Mouse (Mus musculus): ENCODE measurements around the gene Chpt1.
"Not testable (repeated sequence)": the region's sequence is repeated elsewhere in the genome, so short reads cannot be mapped to it uniquely, and the experiment has no call there.

Gene Chpt1

DNA sequence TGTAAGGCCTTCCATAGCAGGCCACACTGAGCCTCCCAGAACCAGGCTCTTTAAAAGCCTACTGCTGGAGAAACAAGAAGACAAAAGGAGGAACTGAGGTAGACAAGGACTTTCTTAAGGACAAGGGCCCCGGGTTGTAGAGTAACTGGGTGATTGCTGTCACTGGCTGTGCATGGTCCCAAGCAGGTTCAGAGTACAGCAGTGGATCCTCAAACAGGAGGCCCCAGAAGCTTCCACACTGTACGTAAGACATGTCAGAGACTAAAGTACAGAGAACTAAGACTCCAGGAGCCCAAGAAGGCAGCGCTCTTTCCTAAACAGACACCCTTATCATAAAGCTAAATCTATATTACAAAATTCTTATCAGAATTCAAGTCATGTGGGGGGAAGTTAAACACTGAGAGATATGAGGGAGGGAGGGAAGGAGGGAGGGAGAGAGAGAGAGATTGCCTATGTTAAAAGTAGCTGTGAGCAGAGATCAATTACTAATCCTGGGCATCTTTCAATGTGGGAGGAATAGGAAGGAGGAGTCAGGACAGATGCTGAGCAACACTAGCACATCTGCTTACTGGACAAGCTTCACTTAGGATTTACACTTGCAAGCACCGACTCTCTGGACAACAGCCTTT, 8.8 kb downstream of the Chpt1 start:
- DNase-seq (ENCODE audit: low spot score), result no peak

DNA sequence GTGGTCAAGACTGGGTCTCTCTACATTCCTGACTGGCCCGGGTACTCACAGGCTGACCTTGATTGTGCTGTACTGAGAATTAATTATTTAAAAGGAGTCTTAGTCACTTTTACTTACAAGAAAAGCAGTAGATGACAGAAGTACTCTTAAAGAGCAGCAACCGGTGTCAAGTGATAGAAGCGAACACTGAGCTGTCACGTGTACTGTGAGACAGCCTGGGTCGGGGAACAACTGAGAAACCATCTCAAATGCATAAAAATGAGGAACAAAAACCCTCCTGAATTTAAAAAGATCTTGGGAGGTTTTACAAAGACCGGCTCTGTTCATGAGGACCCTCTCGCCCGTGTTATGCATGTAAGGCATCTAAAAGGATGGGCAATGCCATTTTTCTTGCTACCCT, 11.2 kb downstream of the Chpt1 start:
- no peak for DNase-seq (ENCODE audit: low spot score)

DNA sequence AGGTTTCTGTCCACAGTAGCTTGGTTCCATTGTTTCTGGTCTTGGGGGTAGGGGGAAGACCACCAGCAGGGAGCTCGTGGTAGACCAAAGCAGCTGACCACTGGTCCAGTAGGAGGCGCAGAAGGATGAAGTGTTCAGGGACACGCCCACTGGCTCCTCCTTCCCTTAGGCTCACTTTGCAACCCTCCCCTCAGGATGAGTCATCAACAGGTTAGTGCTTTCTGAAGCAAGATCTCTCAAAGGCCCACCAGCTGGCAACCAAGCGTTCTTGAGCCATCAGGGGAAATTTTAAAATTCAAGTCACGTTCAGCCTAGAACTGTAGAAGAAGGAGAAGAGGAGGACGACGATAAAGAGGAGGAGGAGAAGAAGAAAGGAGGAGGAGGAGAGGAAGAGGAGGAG, 12.2 kb downstream of the Chpt1 start:
- no peak for DNase-seq (ENCODE audit: low spot score)

DNA sequence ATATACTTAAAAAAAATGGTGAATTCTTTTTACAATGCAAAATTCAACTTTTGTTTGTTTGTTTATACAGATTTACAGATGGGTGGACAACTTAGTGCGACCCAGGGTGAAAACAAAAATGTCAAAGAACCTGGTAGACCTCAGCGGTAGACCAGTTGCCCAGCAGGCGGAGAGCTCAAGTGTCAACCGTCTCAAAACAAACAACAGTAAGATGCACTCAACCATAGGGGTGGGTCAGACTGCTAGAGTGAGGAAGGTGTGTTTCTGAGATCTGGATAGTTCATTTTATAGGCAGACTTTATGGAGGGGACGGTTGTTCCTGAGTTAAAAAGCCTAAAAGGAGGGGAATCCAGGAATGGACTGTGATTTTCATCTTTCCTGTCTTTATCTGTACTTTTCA, 15.2 kb downstream of the Chpt1 start:
- DNase-seq (ENCODE audit: low spot score), result no peak

DNA sequence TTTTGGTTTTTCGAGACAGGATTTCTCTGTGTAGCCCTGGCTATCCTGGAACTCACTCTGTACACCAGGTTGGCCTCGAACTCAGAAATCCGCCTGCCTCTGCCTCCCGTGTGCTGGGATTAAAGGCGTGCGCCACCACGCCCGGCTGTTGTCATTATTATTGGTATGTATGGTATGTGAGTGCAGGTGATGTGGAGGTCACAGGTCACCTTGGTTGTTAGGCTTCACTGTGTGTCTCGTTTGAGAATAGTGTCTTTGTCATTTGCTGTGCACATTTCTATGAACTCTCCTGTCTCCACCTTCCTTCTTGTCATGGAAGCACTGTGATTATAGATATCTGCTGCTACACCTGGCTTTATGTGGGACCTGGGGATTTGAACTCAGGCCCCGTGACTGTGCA, 21.0 kb downstream of the Chpt1 start:
- not testable (repeated sequence) for DNase-seq (ENCODE audit: low spot score)

DNA sequence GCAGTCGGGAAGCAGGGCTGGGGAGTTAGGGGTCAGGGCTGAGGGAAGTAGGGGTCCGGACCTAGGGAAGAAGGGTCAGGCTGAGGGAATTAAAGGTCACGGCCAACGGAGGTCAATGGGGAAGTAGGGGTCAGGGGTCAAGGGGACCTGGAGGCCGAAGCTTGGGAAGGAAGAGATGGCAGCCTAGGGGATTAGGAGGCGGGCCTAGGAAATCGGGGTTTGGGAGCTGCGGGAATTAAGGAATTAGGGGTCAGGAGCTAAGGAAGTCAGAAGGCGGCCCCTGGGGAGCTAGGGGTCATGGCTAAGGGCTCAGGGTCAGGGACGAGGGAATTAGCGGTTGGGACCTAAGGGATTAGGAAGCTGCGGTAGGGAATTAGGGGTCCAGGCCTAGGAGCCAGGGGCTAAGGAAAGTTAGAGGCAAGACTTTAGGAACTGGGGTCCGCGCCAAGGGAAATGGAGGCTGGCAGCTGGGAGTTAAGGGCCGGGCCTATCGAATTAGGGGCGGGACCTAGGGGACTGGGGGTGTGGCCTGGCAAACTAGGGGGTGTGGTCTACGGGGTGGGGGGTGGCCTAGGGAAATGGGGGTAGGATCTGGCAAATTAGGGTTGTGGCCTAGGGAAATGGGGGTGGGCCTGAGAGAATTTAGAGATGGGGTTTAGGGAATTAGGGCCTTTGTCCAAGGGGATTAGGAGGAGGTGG, 43.6 kb downstream of the Chpt1 start:
- DNase-seq (ENCODE audit: low spot score), result peak; percentile 77

DNA sequence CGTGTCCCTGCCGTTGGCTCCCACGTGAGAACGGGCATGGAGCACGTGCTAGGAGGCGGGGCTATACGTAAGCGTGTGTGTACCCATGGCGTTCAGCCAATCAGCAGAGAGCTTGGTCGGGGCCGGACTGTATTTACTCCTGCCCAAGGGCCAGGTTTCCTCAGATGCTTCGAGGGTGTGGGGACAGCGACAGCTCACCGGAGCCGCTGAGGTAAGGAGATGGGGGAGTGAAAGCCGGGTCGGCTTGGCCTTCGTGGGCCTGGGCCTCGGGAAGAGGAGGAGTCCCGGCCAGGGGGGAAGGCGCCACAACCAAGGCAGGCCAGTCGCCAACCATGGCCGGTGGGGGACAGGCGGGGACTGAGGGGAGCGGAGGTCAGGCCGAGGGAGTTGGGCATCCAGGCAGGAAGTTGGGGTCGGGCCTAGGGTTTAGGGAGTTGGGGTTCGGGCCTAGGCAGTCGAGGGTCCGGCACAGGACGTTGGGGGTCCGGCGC, 44.3 kb downstream of the Chpt1 start, which contains the start of gene Sycp3:
Gene Sycp3, plus strand, starts transcription at position 68 of the 491 bp plus-strand sequence.
- peak; percentile 97 for DNase-seq (ENCODE audit: low spot score)

DNA sequence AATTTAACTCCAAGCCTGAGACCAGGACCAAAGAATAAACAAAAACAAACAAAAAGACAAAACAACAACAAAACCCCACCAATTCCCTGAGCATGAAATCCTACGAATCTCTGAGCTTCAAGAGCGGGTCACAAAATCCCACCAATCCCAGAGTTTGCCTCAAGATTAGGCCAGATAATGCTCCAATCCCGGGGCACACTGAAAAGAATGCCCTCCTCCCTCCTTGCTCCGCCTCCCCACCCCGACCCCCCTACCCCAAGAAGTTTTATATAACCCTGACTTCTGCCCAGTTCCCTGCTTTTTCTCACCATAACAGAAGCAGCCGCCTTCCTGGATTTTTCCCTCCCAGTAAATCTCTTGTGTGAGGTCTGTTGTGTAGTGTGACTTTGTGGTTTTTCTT, 46.1 kb downstream of the Chpt1 start:
- DNase-seq (ENCODE audit: low spot score), result no peak

DNA sequence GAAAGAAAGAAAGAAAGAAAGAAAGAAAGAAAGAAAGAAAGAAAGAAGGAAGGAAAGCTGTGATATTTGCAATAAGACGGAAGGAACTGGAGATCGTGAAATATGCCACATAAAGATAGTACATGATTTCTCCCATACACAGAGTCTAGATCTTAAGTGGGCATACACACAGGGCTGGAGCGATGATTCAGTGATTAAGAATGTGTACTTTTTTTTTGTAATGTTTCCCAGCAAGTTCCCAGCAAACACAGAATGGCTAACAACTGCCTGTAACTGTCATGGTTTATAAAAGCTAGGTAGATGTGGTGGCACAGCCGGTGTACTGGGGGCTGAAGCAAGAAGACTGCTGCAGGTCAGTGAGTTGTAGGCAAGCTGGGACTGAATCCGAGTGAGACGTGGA, 51.9 kb downstream of the Chpt1 start:
- no peak for DNase-seq (ENCODE audit: low spot score)

DNA sequence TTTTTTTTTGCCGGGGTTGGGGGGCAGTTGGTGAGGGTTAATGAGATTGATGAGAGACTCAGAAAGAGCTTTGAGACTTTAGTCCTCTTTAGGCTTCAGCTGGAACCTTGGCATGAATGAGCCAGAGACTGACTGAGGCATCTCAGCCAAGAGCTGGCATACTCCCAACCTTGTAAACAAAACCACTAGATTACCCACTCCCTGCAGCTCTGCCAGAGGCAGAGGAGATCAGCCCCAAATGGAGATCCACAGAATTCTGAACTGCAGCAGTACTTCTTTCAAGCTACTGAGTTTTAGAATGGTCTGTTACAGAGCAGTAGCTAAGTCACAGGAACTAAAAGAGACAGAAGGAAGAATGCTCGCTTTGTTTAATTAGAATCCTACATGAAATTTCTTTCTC, 52.7 kb downstream of the Chpt1 start:
- no peak for DNase-seq (ENCODE audit: low spot score)

DNA sequence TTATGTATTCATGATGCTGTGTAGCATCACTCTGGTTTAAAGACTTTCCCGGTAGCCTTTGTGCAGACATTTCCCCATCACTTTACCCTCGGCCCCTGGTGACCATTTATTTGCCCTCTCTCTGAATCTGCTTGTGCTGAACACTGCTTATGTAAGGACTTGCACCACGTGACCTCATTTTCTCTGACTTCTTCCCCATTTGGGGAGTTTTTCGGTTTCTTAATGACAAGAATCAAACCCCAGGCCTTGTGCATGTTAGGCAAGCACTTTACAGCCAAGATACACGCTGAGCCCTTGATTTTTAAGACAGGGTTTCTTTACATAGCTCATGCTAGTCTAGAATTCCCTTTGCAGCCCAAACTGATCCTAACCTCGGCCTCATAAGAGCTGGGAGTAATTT, 62.6 kb downstream of the Chpt1 start:
- DNase-seq (ENCODE audit: low spot score), result no peak

DNA sequence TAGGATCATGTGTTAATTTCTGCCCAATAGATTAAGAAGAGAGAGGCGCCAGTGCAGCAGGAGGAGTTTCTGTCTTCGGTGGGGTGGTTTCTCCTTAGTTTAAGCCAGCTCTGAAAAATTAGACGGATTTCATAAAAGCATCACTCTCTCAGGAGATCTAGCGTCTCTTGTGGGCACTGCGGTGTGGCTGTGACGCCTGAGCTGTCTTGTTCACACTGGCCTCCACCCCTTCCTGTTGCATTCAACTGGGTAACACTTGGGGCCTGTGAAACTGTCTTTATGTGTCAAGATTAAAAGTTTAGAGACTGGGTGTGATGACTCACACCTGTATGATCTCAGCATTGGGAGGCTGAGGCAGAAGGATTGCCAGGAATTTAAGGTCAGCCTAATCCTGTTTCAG, 75.9 kb downstream of the Chpt1 start:
- DNase-seq (ENCODE audit: low spot score), result no peak

DNA sequence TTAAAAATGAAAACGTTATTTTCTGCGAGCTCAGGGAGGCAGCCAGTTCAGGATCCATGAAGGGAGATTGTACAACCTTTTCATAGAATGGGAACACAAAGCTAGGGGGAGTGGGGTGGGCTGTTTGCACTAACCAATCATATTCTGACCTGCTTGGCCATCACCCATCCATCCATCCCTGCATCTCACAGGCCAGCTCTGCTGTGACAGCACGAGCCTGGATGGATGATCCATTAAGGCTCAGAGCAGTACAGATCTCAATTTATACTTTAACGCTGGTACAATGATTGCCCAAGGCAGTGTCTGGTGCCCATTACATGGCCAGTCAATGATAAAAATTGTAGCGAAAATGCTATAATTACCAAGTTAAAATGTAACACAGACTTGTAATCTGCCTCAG, 77.0 kb downstream of the Chpt1 start:
- no peak for DNase-seq (ENCODE audit: low spot score)

DNA sequence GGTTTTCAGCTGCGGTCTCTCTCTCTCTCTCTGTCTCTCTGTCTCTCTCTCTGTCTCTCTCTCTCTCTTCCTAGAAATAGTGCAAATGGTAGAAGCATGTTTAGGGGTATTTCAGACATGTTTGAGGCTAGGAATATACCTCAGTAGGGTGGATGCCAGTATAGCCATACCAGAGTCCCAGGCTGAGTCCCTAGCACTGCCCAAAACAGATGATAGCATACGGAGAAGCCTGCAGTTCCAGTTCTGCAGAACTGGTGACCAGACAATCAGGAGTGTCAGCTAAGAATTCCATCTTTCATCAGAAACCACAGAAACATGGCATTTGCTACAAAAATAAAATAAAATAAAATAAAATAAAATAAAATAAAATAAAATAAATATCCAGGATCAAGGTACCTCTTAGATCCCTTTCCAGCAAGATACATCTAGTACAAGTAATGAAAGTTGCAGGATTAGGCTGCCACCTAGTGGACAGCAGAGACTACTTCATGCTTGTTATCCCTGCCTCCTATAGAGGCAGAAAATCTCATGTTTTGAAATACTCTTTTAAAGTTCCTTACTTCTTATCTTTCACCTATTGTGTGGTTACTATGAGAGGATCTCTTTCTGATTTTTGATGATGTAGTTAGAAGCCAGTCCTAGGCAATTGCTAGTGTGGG, 77.6 kb downstream of the Chpt1 start:
- DNase-seq (ENCODE audit: low spot score), result peak; percentile 32

DNA sequence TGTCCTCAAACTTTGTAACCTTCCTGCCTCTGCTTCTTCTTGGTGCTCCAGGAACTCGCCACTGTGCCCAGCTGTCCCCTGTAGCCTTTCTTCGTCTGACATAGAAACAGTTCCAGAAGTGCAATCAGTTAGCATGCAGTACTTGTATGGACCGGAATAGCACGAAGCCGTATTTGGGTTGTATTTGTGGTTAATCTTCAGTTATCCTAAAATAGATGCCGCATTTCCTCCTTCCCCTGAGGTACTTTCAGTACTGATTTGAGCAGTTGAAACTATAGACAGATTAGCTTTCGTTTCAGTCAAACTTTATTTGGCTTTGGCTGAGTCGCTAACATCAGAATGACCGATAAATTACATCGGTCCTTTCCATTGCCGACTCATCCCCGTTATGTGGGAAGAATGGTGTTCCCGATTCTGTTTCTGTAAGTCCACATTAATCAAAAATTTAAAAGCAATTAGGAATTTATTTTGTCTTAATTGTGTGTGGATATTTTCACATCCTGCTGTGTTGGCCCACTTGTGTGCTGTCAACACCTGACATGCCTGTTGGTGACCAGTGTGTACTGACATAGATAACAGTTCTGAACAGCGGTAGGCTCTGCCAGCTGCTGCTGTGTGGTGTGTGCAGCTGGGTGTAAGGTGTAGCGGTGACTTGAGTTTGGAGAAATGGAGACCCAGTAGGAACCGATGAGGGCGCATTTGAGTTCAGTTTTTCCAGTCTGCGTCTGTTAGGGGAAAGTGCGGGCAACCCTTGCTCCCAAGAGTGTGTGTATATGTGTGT, 83.0 kb downstream of the Chpt1 start:
- no peak for DNase-seq (ENCODE audit: low spot score)

DNA sequence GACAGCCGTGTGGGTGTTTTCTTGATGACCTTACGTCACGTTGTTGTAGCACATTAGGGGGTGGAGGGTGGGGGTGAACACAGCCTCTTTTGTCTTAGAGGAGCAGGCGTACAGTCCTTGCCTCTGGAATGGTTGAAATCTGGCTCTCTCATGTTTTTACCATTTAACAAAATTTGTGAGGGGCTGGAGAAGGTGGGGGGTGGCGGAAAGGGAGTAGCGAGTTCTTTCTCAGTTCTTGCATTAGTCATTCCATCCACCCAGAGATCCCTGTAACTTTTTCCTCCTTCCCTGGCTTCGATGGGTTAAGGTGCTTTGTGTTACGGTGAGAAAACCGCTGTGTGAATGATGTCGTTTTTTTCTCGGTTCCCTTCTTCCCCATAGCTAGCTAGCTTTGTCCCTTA, 83.7 kb downstream of the Chpt1 start:
- DNase-seq (ENCODE audit: low spot score), result no peak

DNA sequence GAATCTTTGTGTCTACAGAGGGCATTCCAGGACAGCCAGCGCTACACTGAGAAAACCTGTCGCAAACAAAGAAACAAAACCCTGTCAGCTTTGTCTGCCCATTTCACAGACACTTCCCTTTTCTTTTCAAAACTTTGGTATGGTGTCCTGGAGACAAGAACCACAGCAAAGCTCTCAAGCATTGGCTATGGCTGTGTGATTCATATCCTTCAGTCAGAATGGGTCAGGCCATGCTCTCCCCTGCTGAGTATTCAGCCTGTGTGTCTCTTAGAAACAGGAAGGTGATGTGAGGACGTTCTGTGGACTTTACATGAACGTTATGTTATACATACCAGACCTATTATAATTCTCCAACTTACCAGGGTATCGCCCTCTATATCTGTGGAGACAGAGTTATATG, 86.2 kb downstream of the Chpt1 start:
- DNase-seq (ENCODE audit: low spot score), result no peak

DNA sequence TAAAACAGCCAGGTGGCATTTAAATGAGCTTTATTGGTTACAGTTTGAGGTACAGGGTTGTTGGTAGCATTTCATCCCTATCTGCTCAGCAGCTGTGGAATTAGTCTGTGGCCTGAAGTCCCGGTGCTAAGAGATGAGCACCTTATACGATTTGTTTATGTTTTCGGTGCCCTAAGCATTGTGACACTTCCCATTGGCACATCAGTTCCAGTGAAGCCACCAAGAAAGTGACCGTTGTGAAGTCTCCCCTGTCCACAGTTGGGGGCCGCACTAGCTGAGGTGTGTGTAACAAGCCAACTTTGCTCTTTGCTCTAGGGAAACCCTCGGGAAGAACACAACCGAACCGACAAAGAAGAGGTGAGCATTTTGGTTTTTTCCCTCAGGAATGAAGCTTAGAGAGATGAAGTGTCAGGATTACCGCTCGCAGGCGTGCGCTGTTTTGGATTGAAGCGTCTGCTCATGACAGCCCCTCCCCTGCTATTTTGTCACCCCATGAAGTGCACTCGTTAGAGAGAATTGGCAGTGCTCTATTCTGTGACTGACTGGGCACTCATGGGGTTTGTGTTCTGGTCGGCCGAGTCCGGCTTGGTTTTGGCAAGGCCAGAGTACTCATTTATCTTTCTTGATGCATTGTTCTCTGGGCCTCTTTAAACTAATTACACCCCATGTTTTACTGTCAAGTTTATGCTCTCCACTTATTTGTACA, 91.4 kb downstream of the Chpt1 start:
- no peak for DNase-seq (ENCODE audit: low spot score)

DNA sequence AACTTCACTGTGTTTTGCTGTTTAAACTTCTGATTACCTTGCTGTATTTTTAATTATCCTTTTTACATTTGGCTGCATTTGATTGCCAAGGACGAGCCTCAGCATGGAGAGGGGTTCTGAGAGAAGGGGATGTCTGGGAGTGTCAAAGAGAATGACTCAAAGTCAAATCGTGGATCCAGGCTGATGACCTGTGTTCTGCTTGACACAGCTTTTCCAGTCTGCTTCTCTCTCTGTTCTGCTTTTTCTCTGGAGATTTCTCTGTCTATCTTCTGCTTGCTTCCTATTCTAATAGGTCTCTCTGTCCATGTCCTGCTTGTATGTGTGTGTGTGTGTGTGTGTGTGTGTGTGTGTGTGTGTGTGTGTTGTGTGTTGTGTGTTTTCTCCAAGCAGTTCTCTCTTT, 94.1 kb downstream of the Chpt1 start:
- no peak for DNase-seq (ENCODE audit: low spot score)

DNA sequence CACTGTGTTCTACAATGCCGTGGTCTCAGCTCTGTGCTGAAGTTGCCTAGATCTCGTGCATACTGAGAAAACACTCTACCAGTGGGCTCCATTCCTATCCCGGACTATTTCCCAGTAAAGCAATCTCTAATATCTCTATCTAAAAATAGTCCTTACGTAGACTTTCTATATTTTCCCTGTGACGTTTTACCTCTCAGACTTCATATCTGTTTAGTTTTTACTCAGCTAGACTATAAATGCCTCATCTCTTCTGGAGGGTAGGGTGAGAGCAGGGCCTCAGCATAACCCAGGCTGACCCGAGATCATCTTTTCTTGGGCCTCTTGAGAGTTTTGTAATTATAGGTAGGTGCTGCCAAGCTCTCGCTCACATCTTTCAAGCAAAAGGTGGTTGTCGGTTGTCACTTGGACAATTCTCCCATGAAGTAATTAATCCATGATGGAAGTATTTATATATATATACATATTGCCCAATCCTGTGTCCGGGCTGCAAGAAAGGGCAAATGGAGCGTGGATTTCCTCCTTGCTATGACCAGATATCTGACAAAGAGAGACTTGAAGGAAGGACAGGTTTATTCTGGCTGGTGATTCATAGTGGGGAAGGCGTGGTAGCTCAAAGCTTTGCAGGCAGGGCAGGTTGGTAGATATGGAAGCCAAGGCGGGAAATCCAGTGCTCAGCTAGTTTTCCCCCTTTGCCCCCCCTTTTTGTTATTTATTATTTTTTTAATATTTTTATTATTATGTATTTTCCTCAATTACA, 95.8 kb downstream of the Chpt1 start:
- DNase-seq (ENCODE audit: low spot score), result no peak

DNA sequence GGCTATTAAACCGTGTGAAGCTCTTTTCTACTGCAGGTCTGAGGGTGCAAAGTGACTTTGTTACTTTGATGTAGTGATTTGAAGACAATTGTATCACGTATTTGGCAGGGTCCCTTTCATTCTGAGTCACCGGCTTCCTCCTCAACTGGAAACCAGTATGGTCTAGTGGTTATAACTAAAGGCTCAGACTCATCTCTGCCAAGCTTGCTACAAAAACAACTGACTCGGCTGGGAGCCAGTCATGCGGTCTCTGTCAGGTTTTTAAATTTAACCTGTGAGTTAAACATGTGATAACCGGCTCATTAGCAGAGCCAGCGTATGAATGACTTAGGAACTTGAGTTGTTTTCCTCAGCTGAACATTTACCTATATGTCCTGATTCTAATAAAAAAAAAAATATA, 98.1 kb downstream of the Chpt1 start:
- no peak for DNase-seq (ENCODE audit: low spot score)
